Mouse (Mus musculus): ENCODE data around the gene Aim2.

Gene Aim2

GRCm38 (mm10) chr1:173348527-173348926, 2.2 kb upstream of the Aim2 start:
- no peak for DNase-seq (ENCODE audit: low read depth, low spot score)

- no peak for DNase-seq (ENCODE audit: low read depth, low spot score)
Observed at GRCm38 (mm10) chr1:173349192-173349591, 1.5 kb upstream of the Aim2 start.

DNA sequence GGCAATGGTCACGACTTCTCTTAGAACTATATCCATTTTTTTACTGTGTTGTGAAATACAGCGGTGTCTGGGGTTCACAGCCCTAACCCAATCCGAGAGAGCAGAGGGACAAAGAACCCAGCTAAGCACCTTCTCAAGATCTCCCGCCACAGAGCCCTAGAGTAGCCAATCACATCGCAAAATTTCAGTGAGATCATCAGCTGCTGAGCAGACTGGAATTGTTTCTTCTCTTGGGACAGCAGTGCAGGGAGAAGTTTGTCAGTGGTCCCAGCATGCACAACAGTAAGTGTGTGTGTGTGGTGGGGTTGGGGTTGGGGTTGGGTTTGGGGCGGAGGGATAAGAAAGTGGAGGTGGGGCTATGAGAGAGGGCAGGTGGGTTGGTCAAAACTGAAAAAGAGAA, 733 bp upstream of the Aim2 start:
- peak; percentile 73 for DNase-seq (ENCODE audit: low read depth, low spot score)

DNA sequence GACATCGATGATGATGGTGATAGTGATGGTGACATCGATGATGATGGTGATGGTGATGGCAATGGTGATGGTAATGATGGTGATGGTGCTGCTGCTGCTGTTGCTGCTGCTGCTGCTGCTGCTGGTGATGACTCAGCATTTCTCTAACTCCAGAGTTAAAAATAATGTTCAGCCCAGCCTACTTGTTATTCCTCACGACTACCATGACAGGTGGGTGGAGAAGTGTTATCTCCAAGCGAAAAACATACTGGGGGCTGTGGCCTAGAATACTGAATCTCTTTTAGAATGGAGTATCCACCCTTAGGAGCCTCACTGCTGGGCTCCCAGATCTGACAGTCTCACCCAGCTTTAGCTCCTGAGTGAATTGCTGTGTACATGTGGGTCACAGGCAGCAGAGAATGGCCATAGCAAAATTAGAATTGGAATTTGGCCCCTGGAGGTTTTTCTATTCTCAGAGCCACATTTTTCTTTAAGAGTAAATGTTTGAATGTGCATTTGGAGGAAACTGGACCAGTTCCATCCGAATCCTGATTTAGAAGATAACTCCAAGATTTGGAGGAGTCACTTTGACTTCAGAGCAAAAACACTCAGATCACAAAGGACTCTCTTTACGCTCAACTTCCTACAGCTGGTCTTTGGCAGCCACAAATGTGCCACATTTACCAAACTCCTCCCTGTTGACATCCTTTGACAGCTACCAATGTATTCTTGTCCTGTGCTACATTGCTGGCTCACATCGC, 4.6 kb downstream of the Aim2 start:
- no peak for DNase-seq (ENCODE audit: low read depth, low spot score)

DNA sequence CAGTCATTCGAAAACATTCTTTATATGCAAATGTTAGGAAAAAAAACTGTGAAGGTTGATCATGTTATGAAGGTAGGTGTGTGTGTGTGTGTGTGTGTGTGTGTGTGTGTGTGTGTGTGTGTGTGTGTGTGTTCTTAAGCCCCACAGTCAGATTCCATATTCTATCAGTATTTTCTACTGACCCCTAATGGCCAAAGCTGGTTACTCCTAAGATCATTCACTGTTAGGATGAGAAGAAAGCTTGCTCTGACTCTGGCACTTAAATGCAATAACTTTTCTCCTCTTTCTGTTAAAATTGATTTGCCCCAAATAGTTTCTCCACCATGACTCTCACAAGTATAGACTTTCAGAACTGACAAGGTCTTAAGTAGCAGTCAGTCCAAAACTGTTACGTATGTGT, 6.0 kb downstream of the Aim2 start:
- no peak for DNase-seq (ENCODE audit: low read depth, low spot score)

DNA sequence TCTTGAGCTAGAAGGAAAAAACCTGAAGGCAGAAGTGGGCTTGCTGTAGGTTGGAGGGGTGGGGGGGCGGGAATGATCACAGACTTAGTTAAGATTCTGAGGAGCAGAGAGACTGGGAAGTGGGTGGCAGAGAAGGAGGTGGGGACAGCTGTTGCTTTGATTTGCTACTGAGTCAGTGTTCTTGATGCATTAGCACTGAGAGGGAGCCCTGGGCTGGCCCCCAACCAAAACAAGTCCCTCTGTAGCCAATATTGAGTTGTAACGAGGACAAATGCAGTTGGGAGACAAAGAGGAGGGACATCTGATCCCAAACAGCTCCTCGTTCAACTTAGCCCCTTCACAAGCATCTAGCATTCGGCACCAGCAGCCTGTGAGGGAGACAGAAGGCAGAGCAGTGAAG, 7.1 kb downstream of the Aim2 start:
- DNase-seq (ENCODE audit: low read depth, low spot score), result no peak

- DNase-seq (ENCODE audit: low read depth, low spot score), result no peak
Observed at GRCm38 (mm10) chr1:173359590-173360290, 9.1 kb downstream of the Aim2 start.

DNA sequence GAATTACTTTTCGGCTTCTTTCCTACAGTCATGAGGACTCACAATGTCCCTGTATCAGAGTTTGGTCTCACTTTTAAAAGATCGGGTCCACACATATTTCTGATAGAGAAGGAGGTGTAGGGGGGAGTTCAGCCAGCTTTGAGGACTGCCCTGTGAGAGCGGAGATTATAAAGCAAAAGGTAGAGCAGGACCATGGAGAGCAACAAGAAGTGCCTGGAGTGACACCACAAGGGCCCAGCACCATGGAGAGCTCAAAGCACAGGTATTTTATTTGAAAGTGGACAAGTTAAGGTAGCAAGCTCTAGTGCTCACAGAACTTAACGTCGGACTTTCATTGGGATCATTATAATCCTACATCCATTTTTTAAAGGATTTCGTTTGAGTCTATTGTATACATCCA, 11.0 kb downstream of the Aim2 start:
- DNase-seq (ENCODE audit: low read depth, low spot score), result no peak

DNA sequence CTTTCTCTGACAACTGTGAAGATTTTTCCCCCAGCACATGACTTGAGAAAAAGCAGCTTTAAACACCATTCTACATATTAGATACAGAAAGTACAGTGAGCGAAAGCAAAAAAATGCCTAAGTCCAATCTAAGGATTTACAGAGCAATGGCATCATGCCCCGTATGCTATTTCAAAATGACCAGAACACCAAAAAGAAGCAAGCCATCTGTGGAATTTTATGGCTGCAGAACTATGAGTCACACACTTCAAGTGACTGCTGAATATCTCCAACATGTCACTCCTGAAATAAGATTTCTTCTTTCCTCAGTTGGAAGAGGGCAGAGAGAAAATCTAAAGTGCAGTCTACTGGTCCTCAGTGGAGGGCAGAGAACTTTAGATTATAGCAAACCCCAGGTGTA, 12.8 kb downstream of the Aim2 start:
- no peak for DNase-seq (ENCODE audit: low read depth, low spot score)

- no peak for DNase-seq (ENCODE audit: low read depth, low spot score)
Observed at GRCm38 (mm10) chr1:173364125-173364800, 13.6 kb downstream of the Aim2 start.

- DNase-seq (ENCODE audit: low read depth, low spot score), result no peak
Observed at GRCm38 (mm10) chr1:173365970-173366409, 15.3 kb downstream of the Aim2 start.

GRCm38 (mm10) chr1:173366701-173367355, 16.1 kb downstream of the Aim2 start:
- no peak for DNase-seq (ENCODE audit: low read depth, low spot score)

DNA sequence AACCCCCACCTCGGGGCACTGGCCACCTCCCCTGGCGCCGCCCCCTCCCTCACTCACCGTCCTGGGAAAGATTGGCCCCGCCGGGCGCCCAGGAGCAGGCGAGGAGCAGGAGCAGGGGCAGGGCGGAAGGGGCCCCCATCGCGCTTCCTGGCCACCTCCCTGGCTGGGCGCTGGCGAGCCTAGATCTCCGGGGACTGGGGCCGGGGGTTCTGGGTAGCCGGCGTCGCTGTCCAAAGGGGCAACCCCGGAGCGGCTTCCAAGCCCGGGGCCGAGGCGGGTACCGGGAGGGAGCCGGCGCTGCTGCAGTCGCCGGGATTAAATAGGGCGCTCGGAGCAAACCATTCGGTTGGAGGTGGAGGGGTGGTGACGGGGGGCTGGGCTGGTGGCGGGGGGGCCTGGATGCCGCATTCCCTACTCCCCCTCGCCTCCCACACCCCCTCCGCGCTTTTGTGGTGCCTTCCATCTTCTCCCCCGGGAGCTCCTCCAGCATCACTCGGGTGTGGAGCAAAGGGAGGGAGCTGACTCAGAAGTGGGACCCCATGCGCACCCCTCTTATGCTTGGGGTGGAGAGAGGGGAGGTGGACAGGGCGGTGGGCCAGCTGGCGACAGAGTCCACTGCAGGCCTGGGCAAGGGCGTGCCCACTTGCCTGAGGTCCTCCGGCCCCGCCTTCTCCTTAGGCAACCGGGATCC, 16.8 kb downstream of the Aim2 start, which contains the start of gene Cadm3:
TSS of gene Cadm3 (minus strand) at position 340 of the 691 bp plus-strand sequence.
- DNase-seq (ENCODE audit: low read depth, low spot score), result no peak

DNA sequence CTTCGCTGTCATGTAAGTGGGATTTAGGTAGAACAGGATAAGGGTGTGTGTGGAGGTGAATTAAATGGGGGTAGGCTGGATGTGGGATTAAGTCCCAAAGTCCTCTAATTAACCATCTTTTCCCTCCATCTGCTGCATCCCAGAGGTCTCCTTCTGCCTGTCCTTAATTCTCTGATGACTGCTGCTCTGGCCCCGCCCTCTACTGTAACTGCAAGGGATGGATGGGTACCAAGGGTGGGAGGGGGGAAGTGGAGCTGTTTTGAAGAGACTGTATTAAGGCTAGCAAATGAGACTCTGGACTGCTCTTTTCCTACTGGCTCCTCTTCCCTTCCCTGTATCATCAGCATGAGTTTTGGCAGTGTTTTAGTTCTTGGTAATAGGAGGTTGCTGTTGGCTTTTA, 18.9 kb downstream of the Aim2 start:
- no peak for DNase-seq (ENCODE audit: low read depth, low spot score)

DNA sequence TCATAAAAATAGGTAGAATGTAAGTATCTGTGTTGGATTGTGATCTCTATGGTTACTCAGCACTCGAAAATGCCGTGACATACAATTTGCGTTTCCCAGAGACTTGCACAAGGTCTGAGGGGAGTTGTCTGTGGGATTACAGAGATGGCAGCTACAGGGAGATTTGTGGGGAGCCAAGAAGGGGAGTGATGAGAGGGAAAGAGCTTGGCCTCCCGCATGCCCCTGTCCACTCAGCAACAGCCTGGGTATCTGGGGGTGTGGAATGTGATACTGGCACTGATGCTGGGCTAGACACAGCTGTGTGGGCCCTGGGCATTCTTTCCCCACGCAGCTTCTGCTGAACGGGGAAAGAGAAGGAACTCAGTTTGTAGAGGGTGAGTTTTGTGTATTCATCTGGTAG, 19.8 kb downstream of the Aim2 start:
- no peak for DNase-seq (ENCODE audit: low read depth, low spot score)

GRCm38 (mm10) chr1:173371586-173371985, 20.9 kb downstream of the Aim2 start:
- no peak for DNase-seq (ENCODE audit: low read depth, low spot score)

DNA sequence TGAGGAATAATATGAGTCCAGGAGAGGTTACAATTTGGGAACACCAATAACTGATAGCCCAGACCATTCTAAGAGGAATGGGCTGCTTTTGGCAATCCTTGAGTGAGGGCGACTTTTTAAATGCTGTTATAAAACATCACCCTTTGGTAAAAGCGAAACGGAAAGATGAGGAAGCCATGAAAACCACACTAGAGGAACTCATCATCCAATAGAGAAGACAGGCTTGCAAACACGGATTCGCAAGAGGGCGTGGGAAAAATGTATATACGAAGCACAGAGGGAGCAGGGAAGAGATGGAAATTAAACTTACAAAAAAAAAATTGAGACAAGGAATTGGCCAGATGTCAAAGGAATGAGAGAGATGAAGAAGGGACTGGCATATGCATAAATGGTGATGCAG, 23.3 kb downstream of the Aim2 start:
- no peak for DNase-seq (ENCODE audit: low read depth, low spot score)

DNA sequence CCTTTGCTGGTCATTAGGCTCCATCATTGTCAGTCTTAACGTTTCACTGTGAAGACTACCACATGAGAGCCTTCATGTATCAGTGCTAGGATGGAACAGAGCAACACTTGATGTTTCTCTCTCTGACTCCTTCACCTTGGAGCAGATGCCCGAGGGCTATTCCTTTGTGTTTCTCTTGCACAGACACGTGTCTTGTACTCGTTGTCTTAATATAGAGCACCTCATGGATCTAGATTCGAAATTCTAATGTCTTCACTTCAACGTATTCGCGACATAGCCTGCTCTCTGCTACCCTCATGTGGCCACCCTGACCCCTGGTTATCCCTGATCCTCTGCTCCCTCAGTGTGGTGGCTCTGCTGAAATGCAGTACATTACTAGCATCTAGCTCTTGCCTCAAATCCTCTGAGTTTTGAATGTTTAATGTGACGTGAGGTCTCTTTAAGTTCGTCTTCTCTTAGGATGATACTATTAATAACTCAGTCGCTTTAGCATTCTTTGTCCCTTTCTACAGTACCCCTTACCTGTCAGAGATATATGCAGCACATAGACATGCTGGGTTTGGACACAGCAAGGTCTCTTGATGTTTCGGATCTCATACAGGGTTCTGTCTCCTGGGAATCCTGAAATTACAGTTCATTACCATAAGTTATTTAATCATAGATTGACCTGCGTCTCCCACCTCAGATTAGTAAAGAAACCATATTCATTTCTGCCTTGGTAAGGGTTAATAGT, 26.9 kb downstream of the Aim2 start:
- DNase-seq (ENCODE audit: low read depth, low spot score), result no peak

DNA sequence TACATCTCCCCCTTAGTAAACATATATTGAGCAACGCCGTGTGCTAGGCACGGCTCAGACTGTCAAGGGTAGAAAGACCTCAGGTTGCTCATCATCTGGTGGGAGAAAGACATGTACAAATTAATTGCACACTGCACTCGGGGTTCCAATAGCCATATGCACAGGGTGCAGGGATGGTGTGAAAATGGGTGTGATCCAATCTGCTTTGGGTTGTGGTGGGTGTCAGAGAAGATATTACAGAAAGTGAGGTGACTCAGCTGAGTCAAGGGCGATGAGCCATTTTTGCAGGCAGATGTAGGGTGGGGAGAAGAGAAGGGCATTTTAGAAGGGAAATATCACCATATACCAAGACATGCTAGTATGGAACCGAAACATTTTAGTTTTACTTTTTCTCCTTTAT, 30.8 kb downstream of the Aim2 start:
- no peak for DNase-seq (ENCODE audit: low read depth, low spot score)

DNA sequence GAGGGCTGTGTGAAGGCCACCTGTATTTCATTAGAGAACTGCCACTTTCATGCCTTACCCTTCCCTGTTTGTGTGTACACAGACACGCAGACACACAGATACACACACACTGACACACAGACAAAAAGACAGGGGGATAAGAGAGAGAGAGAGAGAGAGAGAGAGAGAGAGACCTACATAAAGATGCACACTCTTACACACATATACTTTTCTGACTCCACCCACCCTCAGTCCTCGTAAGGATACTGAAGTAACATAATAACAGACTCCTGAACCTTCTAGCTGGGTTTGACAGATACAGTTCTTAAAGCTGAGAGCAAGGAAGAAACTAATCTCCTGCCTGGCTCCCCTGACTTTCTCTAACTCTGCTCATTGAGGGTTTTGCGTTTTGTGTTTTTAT, 38.8 kb downstream of the Aim2 start:
- no peak for DNase-seq (ENCODE audit: low read depth, low spot score)

DNA sequence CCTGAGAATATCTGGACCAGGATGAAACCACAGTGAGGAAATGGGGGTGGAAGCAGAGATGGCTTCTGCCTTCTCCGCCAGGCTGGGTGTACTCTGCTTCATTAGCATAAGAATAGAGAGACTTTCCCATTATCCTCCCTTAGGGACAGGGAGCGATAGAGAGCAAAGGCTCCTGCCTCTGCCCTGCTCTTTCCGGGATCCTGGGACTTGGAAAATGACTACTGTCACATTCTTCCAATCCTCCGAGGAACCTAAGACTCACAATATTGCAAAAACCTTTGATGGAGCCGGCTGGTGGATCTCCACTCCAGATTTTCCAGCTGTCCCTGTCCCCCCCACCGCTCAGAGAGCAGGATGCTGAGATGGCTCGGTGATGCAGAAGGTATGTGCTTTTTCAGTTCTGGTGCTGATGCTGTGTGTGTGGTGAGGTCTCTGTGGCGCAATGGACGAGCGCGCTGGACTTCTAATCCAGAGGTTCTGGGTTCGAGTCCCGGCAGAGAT, 39.3 kb downstream of the Aim2 start:
- DNase-seq (ENCODE audit: low read depth, low spot score), result no peak
